ENCODE assay signal across 7 mouse cellular contexts in genomic region chr7:73540202-73541078, GRCm38 (mm10). TPM values are rescaled to one million over a fixed set of nuclear protein-coding genes. Genes with fewer than 3 reads are reported as not detected.
DNase-seq lines count a peak whose midpoint lies in the region; ATAC-seq and TF ChIP-seq lines count a peak whose summit lies in the region.

No protein-coding gene starts in this region.

- DNase-seq in thymus, postnatal 0 days (ENCODE audit: low spot score), result peak; percentile 30
- no peak for DNase-seq in thymus, adult 2 months
- DNase-seq in forebrain, embryonic 10.5 days (ENCODE audit: extremely low spot score, low spot score), result peak; percentile 13
- no peak for DNase-seq in limb, embryonic 14.5 days (ENCODE audit: low spot score)
- no peak for DNase-seq in testis, postnatal 10 days (ENCODE audit: low spot score)

- 0% methylated on average over 12 of the region's 12 CpGs for WGBS in thymus, adult 2 months
- 5% methylated on average over 12 of the region's 12 CpGs for WGBS in forebrain, embryonic 10.5 days
- 2% methylated on average over 12 of the region's 12 CpGs for WGBS in limb, embryonic 14.5 days
- under 1% methylated on average over 12 of the region's 12 CpGs for WGBS in stomach, embryonic 16.5 days

- ATAC-seq in limb, embryonic 14.5 days (ENCODE audit: low FRiP score, low read depth), result no peak
- ATAC-seq in stomach, embryonic 16.5 days (ENCODE audit: insufficient read depth, low FRiP score), result no peak
- no peak for ATAC-seq in inflammation-experienced regulatory T-cells, adult 6 months

- H3K27ac ChIP-seq in thymus, adult 2 months (ENCODE audit: control insufficient read depth, insufficient read depth, low read length), result no peak overlapping the region; the same call in 1 of the 2 replicates
- H3K27ac ChIP-seq in forebrain, embryonic 10.5 days, result peak overlapping the region; percentile 96
- H3K27ac ChIP-seq in limb, embryonic 14.5 days (replicated peaks; ENCODE audit: low read depth, low read length), result peak overlapping the region; percentile 100
- peak overlapping the region; percentile 92 for H3K27ac ChIP-seq in stomach, embryonic 16.5 days (ENCODE audit: low read length)

- no peaks in the 10 kb centered on the region for H3K9me3 ChIP-seq in forebrain, embryonic 10.5 days
- H3K9me3 ChIP-seq in limb, embryonic 14.5 days (ENCODE audit: control insufficient read depth, low read length), result no peaks in the 10 kb centered on the region
- H3K9me3 ChIP-seq in stomach, embryonic 16.5 days (replicated peaks; ENCODE audit: control insufficient read depth, low read length), result no peaks in the 10 kb centered on the region

- TF ChIP-seq CTCF in thymus, adult 2 months (IDR thresholded peaks at IDR 0.05; ENCODE audit: borderline replicate concordance, control insufficient read depth, extremely low read depth, insufficient read depth, low read length, poor library complexity), result no peak

- H3K27me3 ChIP-seq in thymus, adult 2 months (ENCODE audit: control insufficient read depth, insufficient read depth, low read length), result no peaks in the 10 kb centered on the region
- no peaks in the 10 kb centered on the region for H3K27me3 ChIP-seq in forebrain, embryonic 10.5 days (ENCODE audit: poor library complexity, severe bottlenecking)
- H3K27me3 ChIP-seq in limb, embryonic 14.5 days (ENCODE audit: control insufficient read depth, insufficient read depth, low read length), result no peaks in the 10 kb centered on the region
- H3K27me3 ChIP-seq in stomach, embryonic 16.5 days (ENCODE audit: control insufficient read depth, insufficient read depth, low read length), result no peaks in the 10 kb centered on the region

- H3K4me3 ChIP-seq in thymus, adult 2 months (ENCODE audit: control insufficient read depth, insufficient read depth, low read length), result no peak overlapping the region
- H3K4me3 ChIP-seq in forebrain, embryonic 10.5 days, result peak overlapping the region; percentile 60
- peak overlapping the region; percentile 75 for H3K4me3 ChIP-seq in limb, embryonic 14.5 days (replicated peaks; ENCODE audit: low read length)
- H3K4me3 ChIP-seq in stomach, embryonic 16.5 days (replicated peaks; ENCODE audit: low read length), result peak overlapping the region; percentile 71

- peak overlapping the region; percentile 97 for H3K9ac ChIP-seq in limb, embryonic 14.5 days (ENCODE audit: low read depth, low read length, severe bottlenecking)
- H3K9ac ChIP-seq in stomach, embryonic 16.5 days (ENCODE audit: low read length), result peak overlapping the region; percentile 84

- H3K36me3 ChIP-seq in thymus, adult 2 months (ENCODE audit: control insufficient read depth, insufficient read depth, low read length), result peaks cover 30% of the 10 kb centered on the region
- H3K36me3 ChIP-seq in forebrain, embryonic 10.5 days (replicated peaks), result peaks cover 37% of the 10 kb centered on the region
- H3K36me3 ChIP-seq in limb, embryonic 14.5 days (ENCODE audit: control insufficient read depth, insufficient read depth, low read length), result peaks cover 16% of the 10 kb centered on the region
- H3K36me3 ChIP-seq in stomach, embryonic 16.5 days (ENCODE audit: control insufficient read depth, insufficient read depth, low read length), result peaks cover 9% of the 10 kb centered on the region; the same call in 1 of the 2 replicates

- TF ChIP-seq POLR2A in thymus, adult 2 months (IDR thresholded peaks at IDR 0.05; ENCODE audit: control insufficient read depth, extremely low read depth, insufficient read depth, low read length, poor library complexity), result no peak
- TF ChIP-seq POLR2A in limb, embryonic 14.5 days (IDR thresholded peaks at IDR 0.05; ENCODE audit: borderline replicate concordance, extremely low read depth, insufficient read depth, insufficient read length), result no peak

- H3K4me1 ChIP-seq in thymus, adult 2 months (replicated peaks; ENCODE audit: control insufficient read depth, insufficient read depth, low read length), result peaks cover 4% of the 10 kb centered on the region
- H3K4me1 ChIP-seq in forebrain, embryonic 10.5 days, result peaks cover 24% of the 10 kb centered on the region
- H3K4me1 ChIP-seq in limb, embryonic 14.5 days (ENCODE audit: control insufficient read depth, insufficient read depth, low read length), result peaks cover 10% of the 10 kb centered on the region
- peaks cover 16% of the 10 kb centered on the region for H3K4me1 ChIP-seq in stomach, embryonic 16.5 days (ENCODE audit: control insufficient read depth, insufficient read depth, low read length)

- H3K4me2 ChIP-seq in limb, embryonic 14.5 days (replicated peaks; ENCODE audit: low read depth, low read length, severe bottlenecking), result peak overlapping the region; percentile 56
- peak overlapping the region; percentile 55 for H3K4me2 ChIP-seq in stomach, embryonic 16.5 days (ENCODE audit: low read depth, low read length)

RNA-seq across cellular contexts. Expression of gene Chd2, which starts 1.2 kb away (rescaled TPM):
- polyA plus RNA-seq in thymus, postnatal 0 days (2015; fragmentation: Nextera tagmentation; extraction: Ambion mirVana), result 52.6 and 64.2 TPM in 2 replicates
- 84.9 and 88.1 TPM in 2 replicates for polyA plus RNA-seq in thymus, adult 2 months (2012; rRNA removed)
- 45.1 and 45.7 TPM in 2 replicates for polyA plus RNA-seq in forebrain, embryonic 10.5 days (2016; fragmentation: Nextera tagmentation; extraction: Ambion mirVana)
- polyA plus RNA-seq in limb, embryonic 14.5 days (2012; rRNA removed), result 55.6 and 61.7 TPM in 2 replicates
- polyA plus RNA-seq in limb, embryonic 14.5 days (2014; fragmentation: Nextera tagmentation; extraction: Ambion mirVana), result 56.5 and 65.4 TPM in 2 replicates
- 35.8 and 44.5 TPM in 2 replicates for polyA plus RNA-seq in stomach, embryonic 16.5 days (2015; fragmentation: Nextera tagmentation; extraction: Ambion mirVana)
- 100 to 1,000 TPM; 120 to 258 (median 210) TPM for polyA plus RNA-seq in inflammation-experienced regulatory T-cells, adult 6 months (2017; shearing (Covaris generic))

Comparison
In these comparisons a context has a peak if more than half of its experiments do, and no peak if none do; other contexts are left out.
1. DNase-seq: peak in thymus, postnatal 0 days (single experiment) and forebrain, embryonic 10.5 days (single experiment); none in thymus, adult 2 months (single experiment), limb, embryonic 14.5 days (single experiment) and testis, postnatal 10 days (single experiment).